Mouse (Mus musculus): Measurements from ENCODE around the gene Gm10382. TPM values are rescaled to one million over a fixed set of nuclear protein-coding genes. Genes with fewer than 3 reads are reported as not detected.

The Gm10382 gene
- total and polyA plus RNA-seq, 3 experiments: 0.65 to 0.96 TPM; not detected in 1

- no peak overlapping the region for H3K27ac ChIP-seq (ENCODE audit: control insufficient read depth, low read depth, low read length)
- H3K4me3 ChIP-seq (ENCODE audit: control insufficient read depth in 1 of 2, insufficient read depth in 1 of 2, low read depth in 2 of 2, low read length in 2 of 2): no peak overlapping the region
- DNase-seq (ENCODE audit: low read depth, low spot score): peak; percentile 96
- no peaks in the 10 kb centered on the region; a peak in 2 of 4 replicates for H3K36me3 ChIP-seq (ENCODE audit: control insufficient read depth in 1 of 2, insufficient read depth in 2 of 2, low read length in 2 of 2)
- TF ChIP-seq EP300 (IDR thresholded peaks at IDR 0.05; ENCODE audit: low read depth in 1 of 2, low read length in 2 of 2) (peak; percentile 11 to 22; a peak in 1 of 4 replicates), NRF1 (IDR thresholded peaks at IDR 0.05; ENCODE audit: insufficient read depth, low read depth, low read length, poor library complexity, severe bottlenecking) (no peak), ZKSCAN1 (IDR thresholded peaks at IDR 0.05; ENCODE audit: low read depth, low read length) (no peak), MEF2A (IDR thresholded peaks at IDR 0.05; ENCODE audit: extremely low read depth, insufficient replicate concordance, low read depth, low read length, poor library complexity, severe bottlenecking) (0 out of 2 replicates have a peak, but pooled peaks have one; percentile 19), RCOR1 (IDR thresholded peaks at IDR 0.05; ENCODE audit: low read depth, low read length) (no peak), POLR2AphosphoS5 (IDR thresholded peaks at IDR 0.05; ENCODE audit: borderline replicate concordance, low read depth, low read length) (no peak), ZNF384 (IDR thresholded peaks at IDR 0.05; ENCODE audit: low read depth, low read length) (peak; percentile 58), RAD21 (IDR thresholded peaks at IDR 0.05; ENCODE audit: low read depth, low read length) (peak; percentile 89), ETS1 (IDR thresholded peaks at IDR 0.05; ENCODE audit: low read depth, low read length) (peak; percentile 41; the same call in 1 of the 2 replicates), BHLHE40 (IDR thresholded peaks at IDR 0.05; ENCODE audit: borderline replicate concordance, low read depth, low read length) (peak; percentile 51; the same call in 1 of the 2 replicates), MAZ (IDR thresholded peaks at IDR 0.05; ENCODE audit: low read depth, low read length) (peak; percentile 82), POLR2A (IDR thresholded peaks at IDR 0.05; ENCODE audit: control insufficient read depth in 1 of 2, insufficient read depth in 1 of 2, low read depth in 1 of 2, low read length in 2 of 2, poor library complexity in 1 of 2) (no peak), CTCF (IDR thresholded peaks at IDR 0.05 in 2 of 3, conservative IDR thresholded peaks at IDR 0.05 in 1 of 3; ENCODE audit: control insufficient read depth in 1 of 3, insufficient read depth in 1 of 3, low read depth in 2 of 3, low read length in 3 of 3, poor library complexity in 1 of 3, severe bottlenecking in 1 of 3) (peak; percentile 74 to 89 (median 77)), MXI1 (IDR thresholded peaks at IDR 0.05; ENCODE audit: low read depth, low read length) (peak; percentile 57; the same call in 1 of the 2 replicates), SMC3 (IDR thresholded peaks at IDR 0.05; ENCODE audit: low read depth, low read length) (peak; percentile 93), MYC (IDR thresholded peaks at IDR 0.05; ENCODE audit: low read depth, low read length) (0 out of 2 replicates have a peak, but pooled peaks have one; percentile 55), TAL1 (IDR thresholded peaks at IDR 0.05; ENCODE audit: low read length) (no peak), ZC3H11A (IDR thresholded peaks at IDR 0.05; ENCODE audit: low read depth, low read length) (peak; percentile 94), HCFC1 (IDR thresholded peaks at IDR 0.05; ENCODE audit: low read depth, low read length) (peak; percentile 46), CHD1 (IDR thresholded peaks at IDR 0.05; ENCODE audit: low read depth, low read length) (0 out of 2 replicates have a peak, but pooled peaks have one; percentile 68), TCF12 (IDR thresholded peaks at IDR 0.05; ENCODE audit: low read depth, low read length) (no peak), ELF1 (IDR thresholded peaks at IDR 0.05; ENCODE audit: low read depth, low read length) (no peak), TBP (IDR thresholded peaks at IDR 0.05; ENCODE audit: low read depth, low read length) (0 out of 2 replicates have a peak, but pooled peaks have one; percentile 41), POLR2AphosphoS2 (IDR thresholded peaks at IDR 0.05; ENCODE audit: low read length) (no peak), GABPA (IDR thresholded peaks at IDR 0.05; ENCODE audit: low read depth, low read length) (no peak), JUND (IDR thresholded peaks at IDR 0.05; ENCODE audit: low read depth, low read length) (0 out of 2 replicates have a peak, but pooled peaks have one; percentile 34), SIN3A (IDR thresholded peaks at IDR 0.05; ENCODE audit: low read length) (peak; percentile 82)
- H3K79me2 ChIP-seq (ENCODE audit: control insufficient read depth, insufficient read depth, low read length, poor library complexity): no peaks in the 10 kb centered on the region
- no peaks in the 10 kb centered on the region for H3K27me3 ChIP-seq (ENCODE audit: control insufficient read depth in 1 of 2, insufficient read depth in 2 of 2, low read length in 2 of 2)
- H3K9ac ChIP-seq (ENCODE audit: control insufficient read depth, low read depth, low read length, poor library complexity, severe bottlenecking): no peak overlapping the region
- H3K9me3 ChIP-seq (replicated peaks; ENCODE audit: insufficient read depth, low read length): no peaks in the 10 kb centered on the region
- peaks cover 2 to 11% of the 10 kb centered on the region in 2 experiments; a peak in 3 of 4 replicates for H3K4me1 ChIP-seq (ENCODE audit: control insufficient read depth in 1 of 2, insufficient read depth in 2 of 2, low read length in 2 of 2)
Observed at GRCm38 (mm10) chr5:125368568-125368967, 20.6 kb upstream of the Gm10382 start.

All from MEL (cell line).